Mouse (Mus musculus) liver, adult 2 months (tissue): ENCODE results near the gene Ndufa13. TPM values are rescaled to one million over a fixed set of nuclear protein-coding genes. Genes with fewer than 3 reads are reported as not detected.

Experiments
- DNase-seq: peaks from one replicate; pipeline ENCODE4 v3.0.0-alpha.2; 2011; ENCODE audit warnings: low read depth, low spot score; ENCODE audit errors: extremely low read depth
- H3K27ac ChIP-seq: fragments of 200-500 bp; replicated peaks from 2 replicates; pipeline ENCODE4 v1.5.1; 2012; ENCODE audit warnings: low read depth, mild to moderate bottlenecking, control low read depth, inconsistent platforms, low read length; ENCODE audit not compliant: insufficient read depth
- H3K27me3 ChIP-seq: fragments of 200-500 bp; 2 replicates; pipeline ENCODE4 v1.6.1; 2012; ENCODE audit warnings: mild to moderate bottlenecking, moderate library complexity, low read length, inconsistent platforms; ENCODE audit not compliant: control insufficient read depth, insufficient read depth
- H3K36me3 ChIP-seq: fragments of 200-500 bp; 2 replicates; pipeline ENCODE4 v1.6.1; 2012; ENCODE audit warnings: low read length, inconsistent platforms; ENCODE audit not compliant: control insufficient read depth, insufficient read depth
- H3K4me1 ChIP-seq: fragments of 200-500 bp; 2 replicates; pipeline ENCODE4 v1.6.1; 2011; ENCODE audit warnings: low read length; ENCODE audit not compliant: control insufficient read depth, insufficient read depth
- H3K4me3 ChIP-seq: fragments of 200-500 bp; 2 replicates; pipeline ENCODE4 v1.5.1; 2011; ENCODE audit warnings: low read depth, mild to moderate bottlenecking, control low read depth, low read length, moderate library complexity; ENCODE audit not compliant: insufficient read depth
- H3K79me2 ChIP-seq: fragments of 200-500 bp; 2 replicates; pipeline ENCODE4 v1.6.1; 2012; ENCODE audit warnings: inconsistent platforms, mild to moderate bottlenecking, low read length, moderate library complexity; ENCODE audit not compliant: control insufficient read depth, insufficient read depth
- H3K9ac ChIP-seq: fragments of 200-500 bp; 2 replicates; pipeline ENCODE4 v1.6.1; 2012; ENCODE audit warnings: low read depth, mild to moderate bottlenecking, control low read depth, inconsistent platforms, low read length
- CTCF ChIP-seq: fragments of 200-500 bp; IDR thresholded peaks from 2 replicates; pipeline ENCODE4 v1.5.1; 2011; ENCODE audit warnings: low read depth, low read length, control low read depth
- POLR2A ChIP-seq: fragments of 200-500 bp; IDR thresholded peaks from 2 replicates; pipeline ENCODE4 v1.6.1; 2011; ENCODE audit warnings: low read length, control low read depth; ENCODE audit not compliant: insufficient read depth; ENCODE audit errors: extremely low read depth
- WGBS: fragments of 180-500 bp; shearing (Covaris S2); methylation state at CpG from one replicate; pipeline ENCODE4 v1.1.7; 2018; 5-methylcytosine and 5-hydroxymethylcytosine counted together
- polyA plus RNA-seq: library from polyadenylated mRNA; depleted of rRNA; stranded (reverse); fragments of >200 nt; gene quantifications from 2 replicates; pipeline ENCODE4 v1.2.3, GENCODE M21; 2012; rRNA removed
- total RNA-seq: library from RNA; depleted of rRNA; stranded (reverse); fragments of >200 nt; gene quantifications from 2 replicates; pipeline ENCODE4 v1.2.3, GENCODE M21; 2014; rRNA removed

Gene Ndufa13
- total and polyA plus RNA-seq, 2 experiments: 141 to 221 TPM

- Histone ChIP-seq H3K9ac (no peak overlapping the region), H3K36me3 (no peaks in the 10 kb centered on the region), H3K27me3 (no peaks in the 10 kb centered on the region), H3K4me1 (peaks cover 2% of the 10 kb centered on the region; the same call in 1 of the 2 replicates), H3K79me2 (no peaks in the 10 kb centered on the region), H3K27ac (no peak overlapping the region), H3K4me3 (no peak overlapping the region)
- 57% methylated on average over 3 of the region's 3 CpGs for WGBS
- TF ChIP-seq CTCF: peak; percentile 71
- no peak for TF ChIP-seq POLR2A
- peak; percentile 43 for DNase-seq
These were observed 52.5 kb downstream of the Ndufa13 start for GRCm38 (mm10) chr8:69849899-69850298.

- Histone ChIP-seq H3K4me1 (peaks cover 2% of the 10 kb centered on the region; the same call in 1 of the 2 replicates), H3K27me3 (no peaks in the 10 kb centered on the region), H3K79me2 (no peaks in the 10 kb centered on the region), H3K36me3 (no peaks in the 10 kb centered on the region), H3K27ac (no peak overlapping the region), H3K4me3 (no peak overlapping the region), H3K9ac (no peak overlapping the region)
- 65% methylated on average over 8 of the region's 8 CpGs for WGBS
- peak; percentile 64 for DNase-seq
- TF ChIP-seq CTCF: no peak
- no peak for TF ChIP-seq POLR2A
These were observed 53.4 kb downstream of the Ndufa13 start for GRCm38 (mm10) chr8:69848951-69849350.

GRCm38 (mm10) chr8:69847167-69848065, 54.9 kb downstream of the Ndufa13 start:
- no peaks in the 10 kb centered on the region for H3K79me2 ChIP-seq
- 67% methylated on average over 3 of the region's 3 CpGs for WGBS
- H3K36me3 ChIP-seq: no peaks in the 10 kb centered on the region
- no peaks in the 10 kb centered on the region for H3K27me3 ChIP-seq
- H3K9ac ChIP-seq: no peak overlapping the region
- TF ChIP-seq POLR2A (no peak), CTCF (no peak)
- DNase-seq: no peak
- no peak overlapping the region for H3K4me3 ChIP-seq
- peaks cover 2% of the 10 kb centered on the region; the same call in 1 of the 2 replicates for H3K4me1 ChIP-seq
- no peak overlapping the region for H3K27ac ChIP-seq

Other genes with a start within 250 kb of the Ndufa13 start
- 1.8 and 2.0 TPM in 2 replicates for gene Zfp964, start 248.1 kb downstream of the Ndufa13 start, total RNA-seq
- gene Zfp964, start 248.1 kb downstream of the Ndufa13 start, polyA plus RNA-seq: 0.30 and 0.31 TPM in 2 replicates
- gene Zfp869, start 191.8 kb downstream of the Ndufa13 start, total RNA-seq: 14.0 and 17.4 TPM in 2 replicates
- gene Zfp869, start 191.8 kb downstream of the Ndufa13 start, polyA plus RNA-seq: 1.2 and 1.8 TPM in 2 replicates
- gene Zfp963, start 152.6 kb downstream of the Ndufa13 start, total RNA-seq: 4.0 and 4.1 TPM in 2 replicates
- gene Zfp963, start 152.6 kb downstream of the Ndufa13 start, polyA plus RNA-seq: 1.4 and 1.7 TPM in 2 replicates
- not detected in 2 replicates for gene Gm20422, start 127.7 kb downstream of the Ndufa13 start, total RNA-seq
- not detected in 2 replicates for gene Gm20422, start 127.7 kb downstream of the Ndufa13 start, polyA plus RNA-seq
- gene Atp13a1, start 111.4 kb downstream of the Ndufa13 start, total RNA-seq: 19.4 and 29.1 TPM in 2 replicates
- 42.6 and 60.1 TPM in 2 replicates for gene Atp13a1, start 111.4 kb downstream of the Ndufa13 start, polyA plus RNA-seq
- 13.1 and 13.2 TPM in 2 replicates for gene Zfp866, start 111.4 kb downstream of the Ndufa13 start, total RNA-seq
- 3.3 and 4.6 TPM in 2 replicates for gene Zfp866, start 111.4 kb downstream of the Ndufa13 start, polyA plus RNA-seq
- gene Gmip, start 93.9 kb downstream of the Ndufa13 start, total RNA-seq: 2.2 and 4.2 TPM in 2 replicates
- 6.5 and 12.6 TPM in 2 replicates for gene Gmip, start 93.9 kb downstream of the Ndufa13 start, polyA plus RNA-seq
- 0.18 and 0.40 TPM in 2 replicates for gene Lpar2, start 80.1 kb downstream of the Ndufa13 start, total RNA-seq
- gene Lpar2, start 80.1 kb downstream of the Ndufa13 start, polyA plus RNA-seq: 0.21 and 0.77 TPM in 2 replicates
- 0.20 and 0.46 TPM in 2 replicates for gene Pbx4, start 70.1 kb downstream of the Ndufa13 start, total RNA-seq
- 0.65 and 1.7 TPM in 2 replicates for gene Pbx4, start 70.1 kb downstream of the Ndufa13 start, polyA plus RNA-seq
- under 0.01 TPM in 1 of 2 replicates, not detected in the other for gene Cilp2, start 14.9 kb downstream of the Ndufa13 start, total RNA-seq
- 0.01 and 0.05 TPM in 2 replicates for gene Cilp2, start 14.9 kb downstream of the Ndufa13 start, polyA plus RNA-seq
- not detected in 2 replicates for gene Tssk6, start 374 bp downstream of the Ndufa13 start, total RNA-seq
- 0.09 TPM in 1 of 2 replicates, not detected in the other for gene Tssk6, start 374 bp downstream of the Ndufa13 start, polyA plus RNA-seq
- 0.20 and 0.83 TPM in 2 replicates for gene Yjefn3, start 154 bp upstream of the Ndufa13 start, total RNA-seq
- 1.4 and 2.0 TPM in 2 replicates for gene Yjefn3, start 154 bp upstream of the Ndufa13 start, polyA plus RNA-seq
- gene Gatad2a, start 93.8 kb upstream of the Ndufa13 start, total RNA-seq: 11.2 and 16.8 TPM in 2 replicates
- gene Gatad2a, start 93.8 kb upstream of the Ndufa13 start, polyA plus RNA-seq: 35.0 and 35.5 TPM in 2 replicates
- 18.0 and 24.4 TPM in 2 replicates for gene Mau2, start 140.2 kb upstream of the Ndufa13 start, total RNA-seq
- gene Mau2, start 140.2 kb upstream of the Ndufa13 start, polyA plus RNA-seq: 30.1 and 40.5 TPM in 2 replicates
- gene Sugp1, start 140.3 kb upstream of the Ndufa13 start, total RNA-seq: 5.1 and 5.6 TPM in 2 replicates
- gene Sugp1, start 140.3 kb upstream of the Ndufa13 start, polyA plus RNA-seq: 5.1 and 5.3 TPM in 2 replicates
- gene Tm6sf2, start 170.4 kb upstream of the Ndufa13 start, total RNA-seq: 43.8 and 67.9 TPM in 2 replicates
- gene Tm6sf2, start 170.4 kb upstream of the Ndufa13 start, polyA plus RNA-seq: 152 and 203 TPM in 2 replicates
- 2.2 and 4.2 TPM in 2 replicates for gene Hapln4, start 180.9 kb upstream of the Ndufa13 start, total RNA-seq
- 4.4 and 8.8 TPM in 2 replicates for gene Hapln4, start 180.9 kb upstream of the Ndufa13 start, polyA plus RNA-seq
- under 0.01 TPM in 1 of 2 replicates, not detected in the other for gene Ncan, start 218.3 kb upstream of the Ndufa13 start, total RNA-seq
- not detected in 2 replicates for gene Ncan, start 218.3 kb upstream of the Ndufa13 start, polyA plus RNA-seq
- 3.3 and 4.4 TPM in 2 replicates for gene Nr2c2ap, start 228.8 kb upstream of the Ndufa13 start, total RNA-seq
- 15.0 and 16.6 TPM in 2 replicates for gene Nr2c2ap, start 228.8 kb upstream of the Ndufa13 start, polyA plus RNA-seq
- gene Rfxank, start 236.6 kb upstream of the Ndufa13 start, total RNA-seq: 9.4 and 13.6 TPM in 2 replicates
- 16.0 and 27.8 TPM in 2 replicates for gene Rfxank, start 236.6 kb upstream of the Ndufa13 start, polyA plus RNA-seq
- 20.1 and 20.7 TPM in 2 replicates for gene Borcs8, start 236.9 kb upstream of the Ndufa13 start, total RNA-seq
- 53.4 and 55.0 TPM in 2 replicates for gene Borcs8, start 236.9 kb upstream of the Ndufa13 start, polyA plus RNA-seq
- gene Mef2b, start 237.2 kb upstream of the Ndufa13 start, total RNA-seq: 0.09 and 0.34 TPM in 2 replicates
- gene Mef2b, start 237.2 kb upstream of the Ndufa13 start, polyA plus RNA-seq: not detected in 2 replicates